Mouse (Mus musculus) midbrain, embryonic 16.5 days (tissue): ENCODE data around the gene Grid2. TPM values are rescaled to one million over a fixed set of nuclear protein-coding genes. Genes with fewer than 3 reads are reported as not detected.

Source experiments
- ATAC-seq: fragments of 200-750 bp; cut with Nextera tagmentation; 2 replicates; pipeline ENCODE4 v1.8.0; 2017; ENCODE audit warnings: moderate TSS enrichment
- H3K27ac ChIP-seq: fragments of 300-500 bp; sonication (generic); 2 replicates; pipeline ENCODE4 v1.5.1; 2014; ENCODE audit warnings: mild to moderate bottlenecking, low read length, mixed read lengths
- H3K27me3 ChIP-seq: fragments of 300-500 bp; sonication (generic); 2 replicates; pipeline ENCODE4 v1.6.1; 2014; ENCODE audit warnings: low read depth, low read length, mixed read lengths; ENCODE audit not compliant: control insufficient read depth, insufficient read depth
- H3K36me3 ChIP-seq: fragments of 300-500 bp; sonication (generic); 2 replicates; pipeline ENCODE4 v1.6.1; 2014; ENCODE audit warnings: mild to moderate bottlenecking, low read length, moderate library complexity, mixed read lengths; ENCODE audit not compliant: control insufficient read depth, insufficient read depth
- H3K4me1 ChIP-seq: fragments of 300-500 bp; sonication (generic); 2 replicates; pipeline ENCODE4 v1.6.1; 2014; ENCODE audit warnings: mild to moderate bottlenecking, low read length, mixed read lengths; ENCODE audit not compliant: control insufficient read depth, insufficient read depth
- H3K4me2 ChIP-seq: fragments of 300-500 bp; sonication (generic); 2 replicates; pipeline ENCODE4 v1.6.1; 2014; ENCODE audit warnings: mild to moderate bottlenecking, low read length, mixed read lengths
- H3K4me3 ChIP-seq: fragments of 300-500 bp; sonication (generic); 2 replicates; pipeline ENCODE4 v1.5.1; 2014; ENCODE audit warnings: low read depth, mild to moderate bottlenecking, low read length, moderate library complexity, mixed read lengths
- H3K9ac ChIP-seq: fragments of 300-500 bp; sonication (generic); 2 replicates; pipeline ENCODE4 v1.6.1; 2014; ENCODE audit warnings: low read depth, low read length, mixed read lengths
- H3K9me3 ChIP-seq: fragments of 300-500 bp; sonication (generic); replicated peaks from 2 replicates; pipeline ENCODE4 v1.6.1; 2014; ENCODE audit warnings: mild to moderate bottlenecking, low read length, mixed read lengths; ENCODE audit not compliant: control insufficient read depth, poor library complexity, severe bottlenecking
- WGBS: fragments of 180-500 bp; shearing (Covaris S2); extraction: QIAGEN DNeasy Blood & Tissue Kit; methylation state at CpG from one replicate; pipeline ENCODE4 v1.1.7; 2014; 5-methylcytosine and 5-hydroxymethylcytosine counted together
- polyA plus RNA-seq: library from polyadenylated mRNA; unstranded; fragments of >200 nt; fragmentation: Nextera tagmentation; extraction: Ambion mirVana; gene quantifications from 2 replicates; pipeline ENCODE4 v1.2.1, GENCODE M21; 2015

Grid2 gene
- polyA plus RNA-seq, 1 experiment from 2014 or later = 13.8 TPM

DNA sequence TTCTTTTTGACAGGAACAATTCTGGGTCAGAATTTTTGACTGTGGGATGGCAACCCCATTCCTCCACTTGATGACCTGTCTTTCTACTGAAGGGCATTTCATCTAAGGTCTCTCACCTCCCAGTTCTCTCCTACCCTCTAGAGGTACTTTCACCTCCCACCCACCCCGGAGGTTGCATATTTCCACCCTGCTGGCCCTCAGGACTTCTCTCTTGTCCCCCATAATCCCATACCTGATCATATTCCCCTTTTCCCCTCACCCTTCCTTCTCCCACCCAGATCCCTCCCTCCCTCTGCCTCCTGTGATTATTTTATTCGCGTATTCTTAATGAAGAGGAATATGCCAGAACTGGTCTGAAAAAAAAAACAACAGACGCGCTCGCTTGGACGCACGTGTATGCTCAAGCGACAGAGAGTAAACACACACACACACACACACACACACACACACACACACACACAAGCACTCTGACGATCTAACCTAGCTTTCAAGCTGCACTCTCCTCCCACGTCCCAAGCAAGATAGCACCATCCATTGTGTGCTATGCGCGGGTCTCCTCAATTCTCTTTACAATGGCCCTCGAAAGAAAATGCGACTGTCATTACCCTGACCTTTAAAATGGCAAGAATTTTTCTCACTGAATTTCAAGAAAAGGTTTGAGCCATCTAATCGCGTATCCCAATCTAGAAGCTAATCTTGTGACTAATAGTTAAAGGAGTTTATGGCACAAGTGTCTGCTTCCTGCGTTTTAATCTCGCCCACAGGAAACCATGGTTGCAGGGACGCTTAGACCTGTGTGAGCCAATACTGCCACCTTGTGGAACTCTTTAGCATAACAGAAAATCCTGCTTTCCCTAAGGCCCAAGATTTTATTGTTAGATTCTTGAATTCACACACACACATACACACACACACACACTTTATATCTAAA, 1393.9 kb downstream of the Grid2 start:
- ATAC-seq = peak; percentile 93
- 10% methylated on average over 20 of the region's 20 CpGs for WGBS
- peak overlapping the region; percentile 42 for H3K9ac ChIP-seq

DNA sequence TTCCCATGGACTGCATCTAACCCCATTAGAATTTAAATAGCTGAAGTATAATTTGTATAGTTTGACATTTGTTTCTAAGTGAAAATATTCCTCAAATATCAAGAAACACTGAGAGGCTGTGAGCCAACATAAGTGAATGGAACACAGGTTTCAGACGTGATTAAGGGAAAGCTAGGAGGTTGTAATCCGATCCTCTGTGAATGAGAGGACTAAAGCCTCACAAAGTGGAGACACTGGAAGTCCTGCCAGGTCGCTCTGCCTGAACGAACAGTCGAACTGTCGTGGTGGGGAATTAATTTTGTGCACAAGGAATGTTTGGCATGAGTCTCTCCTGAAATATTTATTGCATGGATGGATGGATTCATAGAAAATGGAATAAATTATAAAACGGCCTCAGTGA, 1395.1 kb downstream of the Grid2 start:
- 14% methylated on average over 7 of the region's 7 CpGs for WGBS

More for the DNA sequence above, 1393.9 kb downstream of the Grid2 start:
- H3K36me3 ChIP-seq = no peaks in the 10 kb centered on the region
- peak overlapping the region; percentile 53 for H3K4me2 ChIP-seq
- H3K9me3 ChIP-seq = no peaks in the 10 kb centered on the region
- H3K27ac ChIP-seq = peak overlapping the region; percentile 58
- peaks cover 10% of the 10 kb centered on the region for H3K4me1 ChIP-seq
- peak overlapping the region; percentile 40 for H3K4me3 ChIP-seq
- H3K27me3 ChIP-seq = no peaks in the 10 kb centered on the region

DNA sequence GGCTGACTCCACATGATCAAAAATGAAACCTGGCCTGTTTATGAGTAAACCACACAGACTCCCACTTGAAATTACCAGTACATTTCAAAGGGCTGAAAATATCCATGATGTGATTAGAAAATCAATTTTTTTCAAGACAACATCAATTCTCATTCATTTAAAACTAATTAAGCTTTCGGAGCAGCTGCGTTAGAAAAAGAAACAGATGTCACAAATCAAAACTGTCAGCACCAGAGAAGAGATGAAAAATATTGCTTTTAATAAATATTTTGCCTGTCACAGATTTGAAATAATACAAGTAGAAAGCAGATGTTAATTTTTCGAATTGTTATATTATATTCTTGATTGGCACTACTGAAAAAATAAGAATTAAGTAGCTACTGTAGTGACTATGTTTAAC, 1415.3 kb downstream of the Grid2 start:
- Histone ChIP-seq H3K4me2 (no peak overlapping the region), H3K27ac (no peak overlapping the region), H3K27me3 (no peaks in the 10 kb centered on the region), H3K9me3 (no peaks in the 10 kb centered on the region), H3K4me3 (no peak overlapping the region), H3K9ac (no peak overlapping the region), H3K36me3 (no peaks in the 10 kb centered on the region), H3K4me1 (peaks cover 3% of the 10 kb centered on the region; the same call in 1 of the 2 replicates)
- WGBS = 76% methylated on average over 3 of the region's 3 CpGs
- no peak for ATAC-seq

More for the DNA sequence above, 1395.1 kb downstream of the Grid2 start:
- no peaks in the 10 kb centered on the region for H3K9me3 ChIP-seq
- no peak overlapping the region for H3K4me3 ChIP-seq
- no peaks in the 10 kb centered on the region for H3K27me3 ChIP-seq
- H3K4me2 ChIP-seq = peak overlapping the region; percentile 23; the same call in 1 of the 2 replicates
- peaks cover 10% of the 10 kb centered on the region for H3K4me1 ChIP-seq
- H3K27ac ChIP-seq = no peak overlapping the region
- no peak for ATAC-seq
- no peaks in the 10 kb centered on the region for H3K36me3 ChIP-seq
- H3K9ac ChIP-seq = no peak overlapping the region

DNA sequence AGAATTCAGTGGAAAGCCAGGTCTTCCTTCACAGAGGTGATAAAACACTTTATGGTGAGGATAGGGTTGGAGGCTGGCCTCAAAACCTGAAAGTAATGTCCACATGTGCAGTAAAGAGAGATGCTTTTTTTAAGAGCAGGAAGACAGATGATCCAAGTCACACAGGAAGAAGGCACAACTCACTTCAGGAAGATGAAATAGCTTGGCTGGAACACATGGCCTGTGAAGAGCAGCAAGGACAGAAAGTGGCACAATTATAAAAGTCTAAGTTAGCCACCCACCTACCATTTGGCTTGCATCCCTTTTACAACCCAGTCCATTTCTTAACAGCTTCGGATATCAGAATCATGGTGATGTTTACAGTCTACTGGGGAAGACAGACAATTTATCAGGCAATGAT, 1423.1 kb downstream of the Grid2 start:
- Histone ChIP-seq H3K27me3 (no peaks in the 10 kb centered on the region), H3K27ac (no peak overlapping the region), H3K9ac (no peak overlapping the region), H3K9me3 (no peaks in the 10 kb centered on the region), H3K4me2 (no peak overlapping the region), H3K4me3 (no peak overlapping the region), H3K4me1 (no peaks in the 10 kb centered on the region), H3K36me3 (no peaks in the 10 kb centered on the region)
- ATAC-seq = no peak
- WGBS = 90% methylated on average over 1 of the region's 1 CpGs

DNA sequence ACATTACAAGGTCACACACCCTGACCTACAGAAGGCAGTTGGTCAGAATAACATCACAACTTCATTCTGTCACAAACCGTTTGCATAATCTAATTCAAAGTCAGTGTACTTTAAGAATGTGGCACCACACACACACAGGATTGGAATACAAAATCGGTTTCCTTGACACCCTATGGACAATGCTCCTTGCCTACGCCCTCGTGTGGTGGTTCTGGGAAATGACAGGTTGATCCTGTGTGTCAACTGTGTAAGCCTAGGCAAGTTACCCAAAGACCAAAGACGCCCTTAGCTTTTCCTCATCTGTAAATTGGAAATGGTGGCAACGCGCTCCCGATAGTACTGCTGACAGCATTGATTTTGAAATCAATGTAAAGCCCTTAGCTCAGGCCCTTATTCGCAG, 1428.3 kb downstream of the Grid2 start:
- Histone ChIP-seq H3K4me1 (peaks cover 9% of the 10 kb centered on the region), H3K27me3 (peaks cover 19% of the 10 kb centered on the region), H3K36me3 (no peaks in the 10 kb centered on the region), H3K9ac (no peak overlapping the region), H3K9me3 (no peaks in the 10 kb centered on the region), H3K27ac (no peak overlapping the region), H3K4me3 (no peak overlapping the region), H3K4me2 (no peak overlapping the region)
- WGBS = 32% methylated on average over 9 of the region's 9 CpGs
- peak; percentile 67 for ATAC-seq

DNA sequence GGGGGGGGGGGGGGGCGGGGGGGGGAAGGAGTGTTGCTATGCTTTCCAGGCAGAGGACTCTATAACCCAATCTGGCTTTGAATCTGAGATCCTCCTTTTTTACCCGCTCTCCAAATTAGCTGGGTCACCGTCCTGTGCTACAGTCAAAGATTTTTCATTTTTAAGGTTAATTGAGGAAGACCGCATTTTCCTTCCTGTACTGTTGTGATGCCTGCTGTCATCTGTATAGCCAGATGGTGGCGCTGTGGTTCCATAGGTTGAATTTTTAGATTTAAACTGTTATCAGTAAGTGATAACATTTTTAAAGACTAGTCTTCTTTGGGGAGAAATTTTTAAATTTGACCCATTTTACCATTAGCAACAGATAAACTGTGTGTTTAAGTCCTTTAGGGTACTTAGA, 1429.3 kb downstream of the Grid2 start:
- WGBS = under 1% methylated on average over 4 of the region's 5 CpGs
- Histone ChIP-seq H3K27ac (no peak overlapping the region), H3K4me1 (peaks cover 9% of the 10 kb centered on the region), H3K9ac (no peak overlapping the region), H3K36me3 (no peaks in the 10 kb centered on the region), H3K4me3 (no peak overlapping the region), H3K27me3 (peaks cover 20% of the 10 kb centered on the region), H3K9me3 (no peaks in the 10 kb centered on the region), H3K4me2 (peak overlapping the region; percentile 46)
- ATAC-seq = peak; percentile 61

DNA sequence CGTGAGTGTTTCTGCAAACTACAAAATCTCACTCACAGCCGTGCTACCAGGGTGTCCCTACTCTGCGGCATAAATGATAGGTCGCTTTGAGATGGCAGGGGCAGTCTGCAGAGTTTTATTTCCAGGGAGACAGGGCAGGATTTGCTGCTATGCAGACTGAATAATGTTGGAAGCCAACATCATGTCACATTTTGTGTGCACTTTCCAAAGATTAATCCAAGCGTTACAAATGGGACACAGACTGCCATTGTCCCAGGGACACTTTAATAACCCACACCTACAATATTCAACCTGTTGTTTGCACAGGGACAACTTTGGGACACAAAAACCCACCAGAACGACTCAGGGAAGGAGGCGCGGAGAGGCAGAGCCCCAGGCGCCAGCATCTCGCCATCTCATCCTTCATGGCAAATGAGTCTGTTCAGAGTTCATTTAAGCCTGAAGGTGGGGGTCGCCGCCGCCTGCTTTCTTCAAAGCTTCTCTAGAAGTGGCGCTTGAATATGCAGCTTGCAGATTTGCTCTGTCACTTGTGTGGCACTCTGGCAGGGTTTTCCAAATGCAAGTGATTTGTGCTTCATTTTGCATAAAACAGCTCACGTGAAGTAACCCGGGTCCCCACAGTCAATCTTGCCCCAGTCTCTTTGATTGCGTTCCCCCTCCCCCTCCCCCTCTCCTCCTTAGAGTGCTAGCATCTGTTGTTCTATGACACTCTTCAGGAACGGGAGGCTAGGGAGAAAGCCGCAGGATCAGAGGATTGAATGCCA, 1432.7 kb downstream of the Grid2 start:
- Histone ChIP-seq H3K9me3 (no peaks in the 10 kb centered on the region), H3K4me3 (peak overlapping the region; percentile 14; the same call in 1 of the 2 replicates), H3K4me1 (peaks cover 9% of the 10 kb centered on the region), H3K36me3 (no peaks in the 10 kb centered on the region), H3K9ac (0 out of 2 replicates have a peak overlapping the region, but pooled peaks have one; percentile 35), H3K27ac (no peak overlapping the region), H3K27me3 (peaks cover 25% of the 10 kb centered on the region), H3K4me2 (peak overlapping the region; percentile 53)
- WGBS = 2% methylated on average over 19 of the region's 19 CpGs
- ATAC-seq = no peak; the same call in 1 of the 2 replicates

DNA sequence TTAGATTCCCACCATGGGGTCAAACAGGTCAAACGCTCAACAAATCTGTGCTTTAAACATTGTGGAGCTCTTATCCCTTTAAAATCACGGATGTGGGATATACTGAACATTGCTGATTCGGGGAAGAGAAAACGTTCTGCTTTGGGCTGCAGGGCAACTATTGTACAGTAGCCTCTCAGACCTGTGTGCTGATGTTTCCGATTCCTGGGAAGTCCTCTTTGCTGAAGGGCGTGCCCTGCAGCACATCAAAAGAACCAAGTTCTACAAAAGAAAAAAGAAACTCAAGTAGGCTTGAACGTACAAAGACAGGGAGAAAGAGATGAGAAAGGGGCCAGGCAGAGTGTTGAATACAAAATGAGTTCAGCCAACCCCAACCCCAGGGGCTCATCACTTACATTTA, 1439.0 kb downstream of the Grid2 start:
- 14% methylated on average over 7 of the region's 7 CpGs for WGBS
- peak; percentile 48; the same call in 1 of the 2 replicates for ATAC-seq
- Histone ChIP-seq H3K36me3 (no peaks in the 10 kb centered on the region), H3K4me2 (no peak overlapping the region; the same call in 1 of the 2 replicates), H3K4me3 (no peak overlapping the region), H3K27me3 (peaks cover 6% of the 10 kb centered on the region), H3K27ac (no peak overlapping the region), H3K9ac (no peak overlapping the region), H3K4me1 (no peaks in the 10 kb centered on the region), H3K9me3 (no peaks in the 10 kb centered on the region)
